Mouse (Mus musculus): ENCODE measurements around the gene Kif13a.

Gene Kif13a

GRCm38 (mm10) chr13:46929719-46930658 is at the start of gene Kif13a:
Gene Kif13a (minus strand): TSS chr13:46929867.
- peak; percentile 96 for DNase-seq (ENCODE audit: low read depth, low spot score)

- no peak for DNase-seq (ENCODE audit: low read depth, low spot score)
Observed at GRCm38 (mm10) chr13:46976532-46976931, 46.9 kb upstream of the Kif13a start.

- no peak for DNase-seq (ENCODE audit: low read depth, low spot score)
Observed at GRCm38 (mm10) chr13:46975930-46976329, 46.3 kb upstream of the Kif13a start.

- DNase-seq (ENCODE audit: low read depth, low spot score): peak; percentile 29
Observed at GRCm38 (mm10) chr13:46975031-46975551, 45.4 kb upstream of the Kif13a start.

- no peak for DNase-seq (ENCODE audit: low read depth, low spot score)
Observed at GRCm38 (mm10) chr13:46970286-46970945, 40.7 kb upstream of the Kif13a start.

GRCm38 (mm10) chr13:46968626-46969025 is 39.0 kb upstream of the Kif13a start:
- DNase-seq (ENCODE audit: low read depth, low spot score): no peak

GRCm38 (mm10) chr13:46967308-46967707 is 37.6 kb upstream of the Kif13a start:
- DNase-seq (ENCODE audit: low read depth, low spot score): no peak

GRCm38 (mm10) chr13:46960878-46961474 is 31.3 kb upstream of the Kif13a start:
- no peak for DNase-seq (ENCODE audit: low read depth, low spot score)

GRCm38 (mm10) chr13:46959139-46959538 is 29.5 kb upstream of the Kif13a start:
- DNase-seq (ENCODE audit: low read depth, low spot score): no peak

- peak; percentile 43 for DNase-seq (ENCODE audit: low read depth, low spot score)
Observed at GRCm38 (mm10) chr13:46951212-46951611, 21.5 kb upstream of the Kif13a start.

- DNase-seq (ENCODE audit: low read depth, low spot score): no peak
Observed at GRCm38 (mm10) chr13:46949741-46950140, 20.1 kb upstream of the Kif13a start.

GRCm38 (mm10) chr13:46948027-46948426 is 18.4 kb upstream of the Kif13a start:
- DNase-seq (ENCODE audit: low read depth, low spot score): no peak

- no peak for DNase-seq (ENCODE audit: low read depth, low spot score)
Observed at GRCm38 (mm10) chr13:46946041-46946440, 16.4 kb upstream of the Kif13a start.

GRCm38 (mm10) chr13:46945256-46945655 is 15.6 kb upstream of the Kif13a start:
- DNase-seq (ENCODE audit: low read depth, low spot score): no peak

- DNase-seq (ENCODE audit: low read depth, low spot score): no peak
Observed at GRCm38 (mm10) chr13:46943294-46943693, 13.6 kb upstream of the Kif13a start.

GRCm38 (mm10) chr13:46934116-46934515 is 4.4 kb upstream of the Kif13a start:
- no peak for DNase-seq (ENCODE audit: low read depth, low spot score)

GRCm38 (mm10) chr13:46932846-46933245 is 3.2 kb upstream of the Kif13a start:
- DNase-seq (ENCODE audit: low read depth, low spot score): no peak

- no peak for DNase-seq (ENCODE audit: low read depth, low spot score)
Observed at GRCm38 (mm10) chr13:46932049-46932448, 2.4 kb upstream of the Kif13a start.

- DNase-seq (ENCODE audit: low read depth, low spot score): no peak
Observed at GRCm38 (mm10) chr13:46930659-46931046, 986 bp upstream of the Kif13a start.

GRCm38 (mm10) chr13:46928961-46929691 is 541 bp downstream of the Kif13a start:
- no peak for DNase-seq (ENCODE audit: low read depth, low spot score)

GRCm38 (mm10) chr13:46928404-46928803 is 1.3 kb downstream of the Kif13a start:
- no peak for DNase-seq (ENCODE audit: low read depth, low spot score)
